Mouse (Mus musculus) lung, postnatal 36 days (tissue): ENCODE results near the gene Mal.
"Not testable (repeated sequence)": the region's sequence is repeated elsewhere in the genome, so short reads cannot be mapped to it uniquely, and the experiment has no call there.

Source experiments
- DNase-seq: peaks from one replicate; pipeline ENCODE4 v3.0.0; 2022; ENCODE audit warnings: mixed read lengths

Gene Mal

GRCm38 (mm10) chr2:127624786-127625185 is 31.7 kb downstream of the Mal start:
- no peak for DNase-seq

GRCm38 (mm10) chr2:127622065-127622464 is 34.4 kb downstream of the Mal start:
- no peak for DNase-seq

GRCm38 (mm10) chr2:127619311-127619710 is 37.2 kb downstream of the Mal start:
- DNase-seq, result no peak

GRCm38 (mm10) chr2:127612288-127612687 is 44.2 kb downstream of the Mal start:
- DNase-seq, result no peak

DNA sequence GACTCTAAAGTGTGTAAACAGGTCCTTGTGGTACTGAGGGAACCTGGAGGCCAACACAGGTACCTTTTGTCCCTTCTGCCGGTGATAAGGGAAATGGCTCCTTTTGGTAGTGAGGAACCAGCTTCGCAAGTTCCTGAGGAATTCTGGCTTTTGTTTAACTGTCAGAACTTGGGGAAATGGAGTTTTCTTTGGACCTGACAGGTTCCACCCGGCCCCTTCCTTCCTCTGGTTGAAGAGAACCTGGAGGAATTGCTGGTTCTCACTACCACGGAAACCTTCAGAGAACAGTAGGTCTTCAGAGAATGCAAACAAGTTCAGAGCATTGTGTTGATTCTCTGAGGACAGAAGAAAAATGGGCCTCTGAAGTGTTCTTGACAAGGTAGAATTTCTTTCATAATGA is 45.1 kb downstream of the Mal start:
- no peak for DNase-seq

- DNase-seq, result no peak
Observed at GRCm38 (mm10) chr2:127608986-127609385, 47.5 kb downstream of the Mal start.

DNA sequence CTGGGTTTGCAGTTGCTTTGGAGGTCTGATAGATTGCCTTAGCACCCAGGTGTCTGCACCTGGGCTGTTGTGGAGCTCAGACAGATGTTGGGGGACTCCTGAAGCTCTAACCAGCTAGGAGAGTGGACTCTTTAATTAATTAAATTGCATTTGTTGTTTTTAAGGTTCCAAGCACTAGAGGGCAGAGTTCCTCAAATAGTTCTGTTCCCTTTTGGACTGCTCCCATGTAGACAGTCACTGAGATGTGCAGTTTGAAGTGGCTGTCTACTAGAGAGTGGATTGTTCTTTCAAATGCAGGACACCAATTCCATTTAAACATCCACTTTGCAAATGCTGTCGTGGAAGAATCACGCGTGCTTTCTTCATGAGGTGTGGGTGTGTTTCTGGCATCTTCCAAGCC is 48.3 kb downstream of the Mal start:
- peak; percentile 63 for DNase-seq

- DNase-seq, result no peak
Observed at GRCm38 (mm10) chr2:127605203-127605602, 51.3 kb downstream of the Mal start.

GRCm38 (mm10) chr2:127603383-127603782 is 53.1 kb downstream of the Mal start:
- DNase-seq, result not testable (repeated sequence)

GRCm38 (mm10) chr2:127590840-127591239 is 65.7 kb downstream of the Mal start:
- peak; percentile 21 for DNase-seq

- DNase-seq, result no peak
Observed at GRCm38 (mm10) chr2:127590204-127590603, 66.3 kb downstream of the Mal start.

DNA sequence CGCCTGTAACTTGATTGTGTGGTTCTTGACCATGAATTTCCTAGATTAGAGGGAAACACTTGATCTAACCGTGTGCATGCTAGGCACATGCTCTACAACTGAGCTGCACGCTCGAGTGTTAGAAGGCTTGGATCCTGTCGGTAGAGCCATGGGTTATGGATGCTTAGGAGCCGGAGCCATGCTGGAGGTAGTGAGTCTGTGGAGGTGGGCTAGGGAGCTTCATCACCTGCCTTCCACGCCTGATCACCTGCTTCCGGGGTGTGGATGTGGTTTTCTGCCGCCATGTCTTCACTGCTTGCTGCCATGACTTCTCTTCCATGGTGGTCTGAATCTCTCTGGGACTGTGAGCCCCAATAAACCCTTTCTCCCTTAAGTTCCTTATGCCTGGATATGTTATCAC is 67.6 kb downstream of the Mal start:
- no peak for DNase-seq

- DNase-seq, result no peak
Observed at GRCm38 (mm10) chr2:127587514-127587844, 69.0 kb downstream of the Mal start.

GRCm38 (mm10) chr2:127586694-127587513 is 69.6 kb downstream of the Mal start, which contains the start of the genes Zfp661 and Mrps5:
Gene Zfp661 (minus strand): TSS chr2:127587094.
Gene Mrps5 (plus strand): TSS chr2:127587222.
- DNase-seq, result peak; percentile 91

GRCm38 (mm10) chr2:127584436-127584858 is 72.0 kb downstream of the Mal start:
- peak; percentile 96 for DNase-seq
